Mouse (Mus musculus) stomach, postnatal 0 days (tissue): ENCODE data around the gene Aldh18a1.

Experiments
- CTCF ChIP-seq: IDR thresholded peaks from 2 replicates; pipeline ENCODE4 v1.5.1; 2016; ENCODE audit warnings: antibody characterized with exemption, low read depth, mild to moderate bottlenecking, moderate library complexity
- EP300 ChIP-seq: optimal IDR thresholded peaks from 2 replicates; pipeline ENCODE3; 2016; ENCODE audit warnings: antibody characterized with exemption

DNA sequence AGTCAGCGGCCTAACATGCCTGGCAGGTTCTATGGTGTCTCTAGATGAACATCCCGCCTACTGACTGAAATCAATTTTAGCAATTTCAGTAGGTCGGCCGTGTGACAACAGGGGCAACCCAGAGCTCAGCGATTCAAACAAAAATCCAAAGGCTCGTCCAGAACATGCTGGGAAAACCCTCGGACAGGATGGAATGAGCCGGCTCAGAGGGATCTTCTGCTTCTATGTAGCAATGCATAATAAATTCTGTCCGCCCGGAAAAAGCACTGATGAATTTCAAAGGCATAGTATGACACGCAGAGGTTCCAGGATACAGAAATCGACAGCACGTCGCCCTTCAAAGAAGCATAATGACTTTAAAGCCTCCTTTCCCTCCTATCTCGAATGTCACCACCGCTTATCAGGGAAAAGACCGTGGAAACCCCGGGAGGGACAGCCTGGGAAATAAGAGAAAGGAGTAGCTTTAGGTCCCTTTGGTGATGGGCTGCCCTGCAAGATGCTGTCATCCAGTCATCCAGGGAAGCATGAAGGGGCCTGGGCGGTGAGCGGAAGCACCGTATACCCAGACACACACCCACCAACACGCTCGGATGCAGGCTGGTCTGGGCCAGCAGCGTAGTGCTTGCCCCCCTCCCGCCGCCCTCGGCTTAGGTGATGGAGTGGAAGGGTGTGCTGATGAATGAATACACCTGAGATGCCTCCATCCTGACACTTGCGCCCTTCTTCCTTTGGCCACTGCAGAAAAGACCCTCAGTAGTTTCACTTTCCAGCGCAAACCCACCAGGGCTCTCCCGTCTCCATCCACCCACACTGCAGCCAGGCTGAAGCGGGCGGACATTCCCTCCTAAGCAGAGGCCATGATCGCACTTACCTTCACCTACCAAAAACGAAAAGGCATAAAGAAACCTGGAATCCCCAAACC, 75.5 kb downstream of the Aldh18a1 start:
- TF ChIP-seq CTCF (no peak), EP300 (no peak)
